ENCODE assay signal across 1 mouse cellular context in genomic region chr1:75564916-75565315, GRCm38 (mm10).
TF ChIP-seq lines count a peak whose summit lies in the region.

No protein-coding gene starts in this region.

TF ChIP-seq in CH12.LX, 34 proteins besides CTCF, POLR2A, EP300 and RAD21 (continued from another document):
- TF ChIP-seq MAFK (IDR thresholded peaks at IDR 0.05; ENCODE audit: insufficient replicate concordance, low read length) (no peak; the same call in 1 of the 2 replicates), POLR2AphosphoS2 (IDR thresholded peaks at IDR 0.05; ENCODE audit: low read depth, low read length) (no peak), JUN (IDR thresholded peaks at IDR 0.05; ENCODE audit: insufficient read depth, low read depth, low read length) (no peak), ZKSCAN1 (IDR thresholded peaks at IDR 0.05; ENCODE audit: borderline replicate concordance, low read depth, low read length) (no peak), ETS1 (conservative IDR thresholded peaks at IDR 0.05; ENCODE audit: low read depth, low read length) (no peak), TBP (conservative IDR thresholded peaks at IDR 0.05; ENCODE audit: low read depth, low read length) (no peak), ZMIZ1 (IDR thresholded peaks at IDR 0.05; ENCODE audit: low read depth, low read length) (no peak), PAX5 (IDR thresholded peaks at IDR 0.05; ENCODE audit: low read length) (no peak), USF1 (IDR thresholded peaks at IDR 0.05; ENCODE audit: low read depth, low read length) (no peak)
